Mouse (Mus musculus) hindbrain, embryonic 12.5 days (tissue): ENCODE data around the gene Dupd1. TPM values are rescaled to one million over a fixed set of nuclear protein-coding genes. Genes with fewer than 3 reads are reported as not detected.

Experiments used
- ATAC-seq: fragments of 200-750 bp; cut with Nextera tagmentation; 2 replicates; pipeline ENCODE4 v1.8.0; 2017; ENCODE audit warnings: moderate TSS enrichment; ENCODE audit not compliant: low FRiP score
- H3K27ac ChIP-seq: fragments of 300-500 bp; sonication (generic); 2 replicates; pipeline ENCODE4 v1.5.1; 2016; ENCODE audit warnings: mild to moderate bottlenecking
- H3K27me3 ChIP-seq: fragments of 300-500 bp; sonication (generic); 2 replicates; pipeline ENCODE4 v1.6.1; 2016; ENCODE audit warnings: mild to moderate bottlenecking
- H3K36me3 ChIP-seq: fragments of 300-500 bp; sonication (generic); 2 replicates; pipeline ENCODE4 v1.6.1; 2016; ENCODE audit warnings: mild to moderate bottlenecking
- H3K4me1 ChIP-seq: fragments of 300-500 bp; sonication (generic); 2 replicates; pipeline ENCODE4 v1.6.1; 2016
- H3K4me2 ChIP-seq: fragments of 300-500 bp; sonication (generic); replicated peaks from 2 replicates; pipeline ENCODE4 v1.6.1; 2016; ENCODE audit warnings: mild to moderate bottlenecking
- H3K4me3 ChIP-seq: fragments of 300-500 bp; sonication (generic); 2 replicates; pipeline ENCODE4 v1.5.1; 2016; ENCODE audit warnings: mild to moderate bottlenecking
- H3K9ac ChIP-seq: fragments of 300-500 bp; sonication (generic); 2 replicates; pipeline ENCODE4 v1.6.1; 2016; ENCODE audit warnings: mild to moderate bottlenecking, moderate library complexity
- H3K9me3 ChIP-seq: fragments of 300-500 bp; sonication (generic); replicated peaks from 2 replicates; pipeline ENCODE4 v1.6.1; 2016; ENCODE audit warnings: mild to moderate bottlenecking
- WGBS: fragments of 180-500 bp; shearing (Covaris S2); methylation state at CpG from one replicate; pipeline ENCODE4 v1.1.7; 2016; 5-methylcytosine and 5-hydroxymethylcytosine counted together
- polyA plus RNA-seq: library from polyadenylated mRNA; unstranded; fragments of >200 nt; fragmentation: Nextera tagmentation; extraction: Ambion mirVana; gene quantifications from 2 replicates; pipeline ENCODE4 v1.2.1, GENCODE M21; 2016

Gene Dupd1
- polyA plus RNA-seq, 1 experiment from 2014 or later: 0.25 TPM

- ATAC-seq: no peak
- no peak overlapping the region for H3K4me2 ChIP-seq
- 81% methylated on average over 8 of the region's 8 CpGs for WGBS
- H3K36me3 ChIP-seq: peaks cover 58% of the 10 kb centered on the region
- no peaks in the 10 kb centered on the region for H3K27me3 ChIP-seq
- peaks cover 11% of the 10 kb centered on the region for H3K4me1 ChIP-seq
- H3K9ac ChIP-seq: no peak overlapping the region
- no peaks in the 10 kb centered on the region for H3K9me3 ChIP-seq
- no peak overlapping the region for H3K27ac ChIP-seq
- no peak overlapping the region for H3K4me3 ChIP-seq
Observed at GRCm38 (mm10) chr14:21662465-21663142, 51.8 kb downstream of the Dupd1 start.

DNA sequence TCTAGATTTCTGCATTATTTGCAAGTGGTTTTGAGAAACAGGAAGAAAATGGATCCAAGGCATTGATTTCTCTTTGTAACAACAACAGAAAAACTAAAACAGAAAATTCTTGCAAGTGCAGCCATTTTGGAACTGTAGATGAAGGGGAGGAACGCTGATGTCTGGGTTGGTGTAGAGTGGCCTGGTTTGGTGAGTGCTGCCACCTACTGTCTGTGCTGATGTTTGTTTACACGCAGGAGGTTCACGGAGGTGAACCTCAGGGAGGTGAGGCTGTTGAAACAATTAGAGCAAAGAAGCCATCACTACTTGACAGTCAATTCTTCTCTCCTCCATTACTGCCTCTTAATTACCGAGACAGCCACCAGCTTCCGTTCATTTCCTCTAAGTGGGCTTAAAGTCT is 54.7 kb downstream of the Dupd1 start:
- 0 out of 2 replicates have a peak, but pooled peaks have one; percentile 29 for ATAC-seq
- WGBS: 28% methylated on average over 5 of the region's 5 CpGs
- H3K27ac ChIP-seq: no peak overlapping the region

DNA sequence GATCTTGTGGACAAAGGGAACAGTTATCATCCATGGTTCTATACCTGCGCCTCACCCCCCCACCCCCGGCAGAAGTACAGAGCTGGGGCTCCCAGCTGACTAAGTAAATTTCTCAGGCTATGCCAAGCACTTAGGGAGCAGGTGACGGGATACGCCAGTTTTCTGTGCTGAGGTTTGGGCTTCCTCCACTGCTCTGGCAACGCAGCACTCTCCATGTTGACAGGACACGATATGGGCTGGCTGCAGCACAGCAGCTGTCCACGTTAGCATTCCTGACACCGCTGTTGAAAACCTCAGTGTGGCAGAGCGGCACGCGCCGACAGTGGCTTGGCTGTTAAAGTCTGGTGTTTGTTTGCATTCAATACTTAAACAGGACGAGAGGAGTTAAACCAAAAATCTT is 55.2 kb downstream of the Dupd1 start:
- no peaks in the 10 kb centered on the region for H3K27me3 ChIP-seq
- no peak overlapping the region for H3K9ac ChIP-seq
- no peaks in the 10 kb centered on the region for H3K9me3 ChIP-seq
- ATAC-seq: no peak
- no peak overlapping the region for H3K4me2 ChIP-seq
- 64% methylated on average over 13 of the region's 13 CpGs for WGBS
- H3K27ac ChIP-seq: no peak overlapping the region
- peaks cover 32% of the 10 kb centered on the region for H3K36me3 ChIP-seq
- H3K4me3 ChIP-seq: no peak overlapping the region
- peaks cover 11% of the 10 kb centered on the region for H3K4me1 ChIP-seq

More for the DNA sequence above, 54.7 kb downstream of the Dupd1 start:
- H3K27me3 ChIP-seq: no peaks in the 10 kb centered on the region
- no peak overlapping the region for H3K4me2 ChIP-seq
- H3K9ac ChIP-seq: no peak overlapping the region
- H3K4me3 ChIP-seq: no peak overlapping the region
- H3K36me3 ChIP-seq: peaks cover 37% of the 10 kb centered on the region
- no peaks in the 10 kb centered on the region for H3K9me3 ChIP-seq
- peaks cover 11% of the 10 kb centered on the region for H3K4me1 ChIP-seq

GRCm38 (mm10) chr14:21653813-21654212 is 60.6 kb downstream of the Dupd1 start:
- H3K9ac ChIP-seq: no peak overlapping the region
- peaks cover 5% of the 10 kb centered on the region for H3K4me1 ChIP-seq
- no peak overlapping the region for H3K27ac ChIP-seq
- H3K9me3 ChIP-seq: no peaks in the 10 kb centered on the region
- no peaks in the 10 kb centered on the region for H3K27me3 ChIP-seq
- no peak overlapping the region for H3K4me2 ChIP-seq
- ATAC-seq: no peak
- peaks cover 8% of the 10 kb centered on the region for H3K36me3 ChIP-seq
- 85% methylated on average over 2 of the region's 2 CpGs for WGBS
- H3K4me3 ChIP-seq: no peak overlapping the region

DNA sequence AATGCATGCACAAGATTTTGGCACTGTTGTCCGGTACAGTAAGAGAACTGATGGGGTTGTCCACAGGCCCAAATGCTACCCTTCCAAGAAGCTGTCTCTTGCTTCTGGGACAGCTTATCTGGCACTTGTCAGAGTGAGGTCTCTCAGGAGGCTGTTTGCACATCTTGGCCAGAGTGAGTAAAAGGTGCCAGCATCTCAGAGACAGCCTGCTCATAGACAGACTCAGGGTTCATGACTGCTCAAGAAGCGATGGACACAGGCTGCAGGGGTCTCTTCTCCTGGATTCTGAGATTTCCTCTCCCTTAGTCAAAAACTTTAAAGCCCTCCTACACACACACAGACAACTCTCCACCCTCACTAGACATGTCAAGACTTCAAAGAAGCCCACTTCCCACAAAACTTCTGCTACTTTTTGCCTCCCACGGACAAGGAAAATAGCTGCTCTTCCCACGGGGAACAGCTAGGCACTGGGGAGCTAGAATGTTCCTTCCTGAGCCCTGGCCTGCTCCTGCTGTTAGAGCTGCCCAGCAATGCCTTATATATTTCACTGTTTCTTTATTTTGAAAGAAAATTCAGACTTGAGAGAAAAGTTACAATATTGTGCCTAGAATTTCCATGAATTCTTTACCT is 73.5 kb downstream of the Dupd1 start:
- no peak overlapping the region for H3K4me3 ChIP-seq
- H3K27me3 ChIP-seq: no peaks in the 10 kb centered on the region
- no peak overlapping the region for H3K27ac ChIP-seq
- H3K4me2 ChIP-seq: no peak overlapping the region
- WGBS: 72% methylated on average over 4 of the region's 4 CpGs
- no peak for ATAC-seq
- H3K9me3 ChIP-seq: no peaks in the 10 kb centered on the region
- no peaks in the 10 kb centered on the region for H3K4me1 ChIP-seq
- peaks cover 23% of the 10 kb centered on the region for H3K36me3 ChIP-seq
- no peak overlapping the region for H3K9ac ChIP-seq

DNA sequence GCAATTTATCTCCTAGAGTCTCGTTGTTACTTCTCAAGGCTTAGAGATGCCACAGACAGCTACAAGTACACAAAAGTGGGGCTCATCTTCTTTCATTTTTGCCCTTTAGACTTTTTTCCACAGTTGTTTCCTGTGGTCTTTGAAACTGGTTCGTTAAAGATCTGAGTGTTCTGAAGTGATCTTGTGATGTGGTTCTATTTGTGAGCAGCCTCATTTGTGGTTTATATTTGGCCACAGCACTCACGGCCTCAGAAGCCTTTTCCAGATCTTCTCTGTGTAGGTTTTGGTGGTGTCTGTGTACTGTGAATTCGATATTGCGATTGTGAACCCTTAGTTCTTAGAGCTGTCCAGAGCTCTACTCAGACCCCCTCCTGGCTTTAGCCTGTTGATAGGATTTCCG is 77.8 kb downstream of the Dupd1 start:
- ATAC-seq: no peak
- H3K27me3 ChIP-seq: no peaks in the 10 kb centered on the region
- peaks cover 2% of the 10 kb centered on the region; the same call in 1 of the 2 replicates for H3K4me1 ChIP-seq
- no peak overlapping the region for H3K4me3 ChIP-seq
- H3K9ac ChIP-seq: no peak overlapping the region
- H3K36me3 ChIP-seq: peaks cover 23% of the 10 kb centered on the region
- H3K9me3 ChIP-seq: no peaks in the 10 kb centered on the region
- H3K4me2 ChIP-seq: no peak overlapping the region
- H3K27ac ChIP-seq: no peak overlapping the region
- 80% methylated on average over 6 of the region's 6 CpGs for WGBS

DNA sequence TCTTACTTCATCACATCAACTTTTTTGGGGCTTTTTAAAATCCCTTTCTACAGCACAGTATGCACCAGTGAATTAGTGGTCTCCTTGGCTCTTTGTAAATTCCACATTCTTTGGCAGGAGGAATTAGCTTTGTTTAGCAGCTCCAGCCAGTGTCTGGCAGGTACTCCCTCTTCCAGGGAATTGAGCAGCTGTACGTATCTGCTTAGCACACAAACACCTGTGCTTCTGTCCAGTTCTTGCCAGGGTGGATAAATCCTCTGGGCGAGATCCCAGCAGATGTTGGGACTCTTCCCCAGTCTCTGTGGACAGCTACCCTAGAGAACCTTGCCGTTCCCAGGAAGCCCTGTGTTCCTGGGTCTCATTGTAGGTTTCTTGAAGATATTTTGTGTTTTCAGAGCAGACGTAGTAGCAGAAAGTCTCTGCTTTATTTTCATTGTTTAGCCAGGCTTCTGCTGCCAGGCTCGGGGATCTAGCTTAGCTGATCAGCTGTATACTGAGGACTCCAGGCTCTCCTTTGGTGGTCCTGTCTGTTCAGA is 82.6 kb downstream of the Dupd1 start:
- no peaks in the 10 kb centered on the region for H3K9me3 ChIP-seq
- no peak overlapping the region for H3K4me2 ChIP-seq
- no peak overlapping the region for H3K9ac ChIP-seq
- peaks cover 42% of the 10 kb centered on the region for H3K36me3 ChIP-seq
- no peak for ATAC-seq
- WGBS: 75% methylated on average over 5 of the region's 5 CpGs
- H3K27ac ChIP-seq: 0 out of 2 replicates have a peak overlapping the region, but pooled peaks have one; percentile 30
- no peak overlapping the region for H3K4me3 ChIP-seq
- H3K27me3 ChIP-seq: no peaks in the 10 kb centered on the region
- peaks cover 2% of the 10 kb centered on the region; the same call in 1 of the 2 replicates for H3K4me1 ChIP-seq

Other genes with a start within 250 kb of the Dupd1 start
- 27.1 and 27.5 TPM in 2 replicates for gene Kat6b, start 233.1 kb downstream of the Dupd1 start, polyA plus RNA-seq
- gene Samd8, start 36.0 kb upstream of the Dupd1 start, polyA plus RNA-seq: 15.9 and 19.0 TPM in 2 replicates
- gene Dusp13, start 36.6 kb upstream of the Dupd1 start, polyA plus RNA-seq: 0.43 TPM in 1 of 2 replicates, not detected in the other
- 245 and 257 TPM in 2 replicates for gene Vdac2, start 110.7 kb upstream of the Dupd1 start, polyA plus RNA-seq
- 18.2 and 22.3 TPM in 2 replicates for gene Comtd1, start 134.4 kb upstream of the Dupd1 start, polyA plus RNA-seq